Mouse (Mus musculus) bone marrow macrophage, adult 2 months (primary cell): ENCODE results near the gene Nek10. TPM values are rescaled to one million over a fixed set of nuclear protein-coding genes. Genes with fewer than 3 reads are reported as not detected.

Experiments used
- H3K27ac ChIP-seq: 2 replicates; pipeline ENCODE4 v1.5.1; 2012; ENCODE audit warnings: low read depth, low read length; ENCODE audit not compliant: insufficient read depth
- H3K4me1 ChIP-seq: 2 replicates; pipeline ENCODE4 v1.6.1; 2012; ENCODE audit warnings: low read length; ENCODE audit not compliant: control insufficient read depth, insufficient read depth
- H3K4me3 ChIP-seq: 2 replicates; pipeline ENCODE4 v1.5.1; 2012; ENCODE audit warnings: mild to moderate bottlenecking, low read length, moderate library complexity; ENCODE audit not compliant: insufficient read depth
- CTCF ChIP-seq: IDR thresholded peaks from 2 replicates; pipeline ENCODE4 v1.5.1; 2012; ENCODE audit warnings: low read depth, mild to moderate bottlenecking, low read length, moderate library complexity
- POLR2A ChIP-seq: IDR thresholded peaks from 2 replicates; pipeline ENCODE4 v1.6.1; 2012; ENCODE audit warnings: mild to moderate bottlenecking, low read depth, low read length, borderline replicate concordance
- polyA plus RNA-seq: library from polyadenylated mRNA; stranded (reverse); fragments of >200 nt; gene quantifications from 2 replicates; pipeline ENCODE4 v1.2.4, GENCODE M21; 2012; ENCODE audit not compliant: missing spikeins, insufficient read depth, insufficient read length

Nek10 gene
- polyA plus RNA-seq, 1 experiment, result 0.09 TPM

- no peak for TF ChIP-seq POLR2A
- no peak for TF ChIP-seq CTCF
- no peak overlapping the region for H3K4me3 ChIP-seq
- H3K4me1 ChIP-seq, result no peaks in the 10 kb centered on the region
- no peak overlapping the region for H3K27ac ChIP-seq
Measured at GRCm38 (mm10) chr14:14905530-14905852, 102.3 kb downstream of the Nek10 start.

- TF ChIP-seq POLR2A, result no peak
- no peak for TF ChIP-seq CTCF
- H3K4me1 ChIP-seq, result no peaks in the 10 kb centered on the region
- no peak overlapping the region for H3K4me3 ChIP-seq
- no peak overlapping the region for H3K27ac ChIP-seq
Measured at GRCm38 (mm10) chr14:14925615-14926014, 122.4 kb downstream of the Nek10 start.

- no peak overlapping the region for H3K27ac ChIP-seq
- no peak overlapping the region for H3K4me3 ChIP-seq
- H3K4me1 ChIP-seq, result no peaks in the 10 kb centered on the region
- TF ChIP-seq POLR2A, result no peak
- TF ChIP-seq CTCF, result no peak
Measured at GRCm38 (mm10) chr14:14927559-14927958, 124.3 kb downstream of the Nek10 start.

GRCm38 (mm10) chr14:14934977-14935376 lies 131.8 kb downstream of the Nek10 start:
- no peak overlapping the region for H3K4me3 ChIP-seq
- H3K27ac ChIP-seq, result no peak overlapping the region
- H3K4me1 ChIP-seq, result no peaks in the 10 kb centered on the region
- TF ChIP-seq POLR2A (no peak), CTCF (no peak)

DNA sequence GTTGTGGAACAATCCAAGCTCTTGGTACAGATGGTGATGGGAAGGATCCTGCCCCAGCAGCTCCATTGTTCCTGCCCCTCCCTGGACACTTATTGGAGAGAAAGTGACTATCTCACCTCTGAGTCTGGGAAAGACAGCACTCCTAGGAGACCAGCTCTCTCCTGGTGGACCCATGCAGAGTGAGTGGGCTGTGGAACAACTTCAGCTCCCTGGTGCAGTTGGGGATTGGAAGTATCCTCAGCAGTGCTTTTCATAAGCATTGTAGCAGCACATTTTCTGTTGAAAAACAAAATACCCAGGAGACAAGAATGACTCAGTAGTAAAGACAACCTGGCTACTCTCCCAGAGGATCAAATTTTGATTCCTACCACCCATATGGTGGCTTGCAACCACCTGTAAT lies 142.7 kb downstream of the Nek10 start:
- Histone ChIP-seq H3K27ac (no peak overlapping the region), H3K4me3 (no peak overlapping the region), H3K4me1 (no peaks in the 10 kb centered on the region)
- TF ChIP-seq POLR2A (no peak), CTCF (no peak)

- Histone ChIP-seq H3K27ac (no peak overlapping the region), H3K4me3 (no peak overlapping the region), H3K4me1 (no peaks in the 10 kb centered on the region)
- TF ChIP-seq POLR2A, result no peak
Measured at GRCm38 (mm10) chr14:14949023-14949422, 145.8 kb downstream of the Nek10 start.

GRCm38 (mm10) chr14:14951808-14952207 lies 148.6 kb downstream of the Nek10 start:
- TF ChIP-seq CTCF (no peak), POLR2A (no peak)
- Histone ChIP-seq H3K4me3 (no peak overlapping the region), H3K4me1 (no peaks in the 10 kb centered on the region)

DNA sequence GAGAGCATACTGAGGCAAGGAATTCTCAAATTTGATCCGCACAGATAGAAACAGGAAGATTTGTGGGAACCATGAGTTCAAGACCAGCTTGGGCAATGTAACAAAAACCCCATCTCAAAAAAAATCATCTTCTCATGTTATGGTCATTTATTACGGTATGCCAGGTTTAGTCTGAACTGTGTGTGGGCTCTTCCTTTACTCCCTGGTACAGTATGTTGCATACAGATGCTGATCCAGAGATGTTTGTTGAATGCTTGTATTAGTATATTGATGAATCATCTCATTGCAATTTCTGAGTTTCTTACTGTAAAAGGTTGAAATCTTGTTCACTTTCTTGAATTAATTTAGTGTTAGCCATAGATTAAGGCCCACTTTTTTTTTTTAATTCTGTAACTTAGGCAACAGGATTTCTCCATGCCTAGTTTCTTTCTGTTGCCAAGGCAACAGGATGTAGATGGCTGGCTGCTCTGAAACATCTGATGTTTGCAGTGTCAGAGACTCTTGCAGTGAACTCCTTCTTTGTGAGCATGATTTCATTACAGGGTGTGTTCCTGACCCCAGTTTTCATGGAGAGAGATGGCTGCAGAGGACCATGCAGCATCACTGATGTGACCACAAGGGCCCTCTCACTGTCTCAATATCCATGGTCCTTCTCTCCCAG lies 156.7 kb downstream of the Nek10 start:
- H3K4me3 ChIP-seq, result no peak overlapping the region
- no peak overlapping the region for H3K27ac ChIP-seq
- TF ChIP-seq CTCF (no peak), POLR2A (no peak)
- H3K4me1 ChIP-seq, result no peaks in the 10 kb centered on the region

More at GRCm38 (mm10) chr14:14951808-14952207, 148.6 kb downstream of the Nek10 start:
- no peak overlapping the region for H3K27ac ChIP-seq

GRCm38 (mm10) chr14:14960441-14960988 lies 157.3 kb downstream of the Nek10 start:
- no peak overlapping the region for H3K4me3 ChIP-seq
- H3K27ac ChIP-seq, result no peak overlapping the region
- no peaks in the 10 kb centered on the region for H3K4me1 ChIP-seq
- no peak for TF ChIP-seq POLR2A

DNA sequence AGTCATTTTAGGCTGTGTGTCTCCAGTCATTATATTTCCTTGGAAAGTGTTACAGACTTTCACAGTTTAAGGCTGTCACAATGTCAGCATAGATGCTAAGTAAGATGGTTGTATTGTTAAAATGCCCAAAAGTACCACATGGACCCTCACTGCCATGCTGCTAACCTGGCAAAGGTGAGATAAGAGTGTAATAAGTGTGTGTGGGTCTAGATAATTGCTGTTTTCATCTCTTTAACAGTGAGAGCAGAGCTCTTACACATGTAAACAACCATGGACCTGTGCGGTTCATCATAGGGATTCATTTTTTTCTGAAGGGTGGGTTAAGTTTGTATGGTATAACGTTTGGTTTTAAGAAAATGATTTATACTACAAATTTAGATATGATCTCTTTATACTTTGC lies 167.4 kb downstream of the Nek10 start:
- no peak for TF ChIP-seq POLR2A
- no peak for TF ChIP-seq CTCF
- Histone ChIP-seq H3K27ac (no peak overlapping the region), H3K4me1 (peaks cover 6% of the 10 kb centered on the region), H3K4me3 (no peak overlapping the region)

- TF ChIP-seq CTCF, result no peak
- TF ChIP-seq POLR2A, result no peak
- H3K4me3 ChIP-seq, result no peak overlapping the region
- H3K4me1 ChIP-seq, result peaks cover 6% of the 10 kb centered on the region
- H3K27ac ChIP-seq, result no peak overlapping the region
Measured at GRCm38 (mm10) chr14:14971056-14971455, 167.8 kb downstream of the Nek10 start.
